Mouse (Mus musculus) embryo, embryonic 11.5 days (tissue): ENCODE data around the gene Ccr9.
A peak's percentile ranks its signal among the peaks of the same experiment; 100 is the strongest.
"Not testable (repeated sequence)": the region's sequence is repeated elsewhere in the genome, so short reads cannot be mapped to it uniquely, and the experiment has no call there.

Experiments used
- DNase-seq: peaks from one replicate; pipeline ENCODE4 v3.0.0-alpha.2; 2012; ENCODE audit warnings: low read depth, low spot score

Ccr9 gene

GRCm38 (mm10) chr9:123716301-123716700 lies 38.1 kb downstream of the Ccr9 start:
- no peak for DNase-seq

- peak; percentile 98 for DNase-seq
Observed at GRCm38 (mm10) chr9:123717186-123718008, 39.2 kb downstream of the Ccr9 start, which contains the start of gene Lztfl1. Gene Lztfl1, minus strand, starts transcription at chr9:123717697.

- no peak for DNase-seq
Observed at GRCm38 (mm10) chr9:123722737-123723493, 44.7 kb downstream of the Ccr9 start.

- DNase-seq: no peak
Observed at GRCm38 (mm10) chr9:123731271-123731670, 53.0 kb downstream of the Ccr9 start.

- DNase-seq: no peak
Observed at GRCm38 (mm10) chr9:123734133-123734532, 55.9 kb downstream of the Ccr9 start.

GRCm38 (mm10) chr9:123740799-123741198 lies 62.6 kb downstream of the Ccr9 start:
- DNase-seq: no peak

- not testable (repeated sequence) for DNase-seq
Observed at GRCm38 (mm10) chr9:123749687-123750086, 71.4 kb downstream of the Ccr9 start.

GRCm38 (mm10) chr9:123754333-123754732 lies 76.1 kb downstream of the Ccr9 start:
- no peak for DNase-seq

- DNase-seq: no peak
Observed at GRCm38 (mm10) chr9:123756752-123757151, 78.5 kb downstream of the Ccr9 start.

- no peak for DNase-seq
Observed at GRCm38 (mm10) chr9:123757326-123757725, 79.1 kb downstream of the Ccr9 start.

GRCm38 (mm10) chr9:123758156-123758555 lies 79.9 kb downstream of the Ccr9 start:
- DNase-seq: no peak

GRCm38 (mm10) chr9:123758645-123759044 lies 80.4 kb downstream of the Ccr9 start:
- no peak for DNase-seq

- no peak for DNase-seq
Observed at GRCm38 (mm10) chr9:123760806-123761205, 82.6 kb downstream of the Ccr9 start.

GRCm38 (mm10) chr9:123762886-123763285 lies 84.6 kb downstream of the Ccr9 start:
- DNase-seq: no peak

GRCm38 (mm10) chr9:123763771-123764170 lies 85.5 kb downstream of the Ccr9 start:
- DNase-seq: no peak

- no peak for DNase-seq
Observed at GRCm38 (mm10) chr9:123766996-123767395, 88.8 kb downstream of the Ccr9 start.

GRCm38 (mm10) chr9:123768443-123768842 lies 90.2 kb downstream of the Ccr9 start:
- no peak for DNase-seq

- no peak for DNase-seq
Observed at GRCm38 (mm10) chr9:123769532-123769931, 91.3 kb downstream of the Ccr9 start.

- not testable (repeated sequence) for DNase-seq
Observed at GRCm38 (mm10) chr9:123773299-123773698, 95.1 kb downstream of the Ccr9 start.

- no peak for DNase-seq
Observed at GRCm38 (mm10) chr9:123788855-123789529, 110.8 kb downstream of the Ccr9 start.

GRCm38 (mm10) chr9:123796174-123796573 lies 117.9 kb downstream of the Ccr9 start:
- DNase-seq: peak; percentile 8

GRCm38 (mm10) chr9:123801527-123801926 lies 123.3 kb downstream of the Ccr9 start:
- DNase-seq: no peak
